Mouse (Mus musculus): ENCODE data around the gene Tacc2.
A peak's percentile ranks its signal among the peaks of the same experiment; 100 is the strongest.

Gene Tacc2

DNA sequence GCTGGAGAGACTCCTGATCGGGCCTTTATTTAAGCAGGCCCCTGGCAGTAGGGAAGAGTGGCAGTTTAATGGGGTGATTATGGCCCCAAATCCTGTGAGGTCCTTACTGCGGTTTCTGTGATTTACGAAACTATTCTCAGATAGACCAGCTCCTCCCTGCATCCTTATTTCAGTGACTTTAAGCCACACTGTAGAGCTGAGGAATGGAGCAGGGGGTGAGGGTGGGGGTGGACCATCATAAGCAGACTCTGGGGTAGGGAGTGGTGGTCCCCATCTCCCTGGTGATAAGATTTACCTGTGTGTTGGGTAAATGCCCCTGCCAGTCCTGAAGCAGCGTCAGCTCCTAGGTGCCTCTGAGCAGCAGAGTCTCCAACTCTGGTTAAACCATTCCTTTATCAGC lies 29.7 kb downstream of the Tacc2 start:
- DNase-seq (ENCODE audit: low read depth in 1 of 2, low spot score in 2 of 2): no peak

DNA sequence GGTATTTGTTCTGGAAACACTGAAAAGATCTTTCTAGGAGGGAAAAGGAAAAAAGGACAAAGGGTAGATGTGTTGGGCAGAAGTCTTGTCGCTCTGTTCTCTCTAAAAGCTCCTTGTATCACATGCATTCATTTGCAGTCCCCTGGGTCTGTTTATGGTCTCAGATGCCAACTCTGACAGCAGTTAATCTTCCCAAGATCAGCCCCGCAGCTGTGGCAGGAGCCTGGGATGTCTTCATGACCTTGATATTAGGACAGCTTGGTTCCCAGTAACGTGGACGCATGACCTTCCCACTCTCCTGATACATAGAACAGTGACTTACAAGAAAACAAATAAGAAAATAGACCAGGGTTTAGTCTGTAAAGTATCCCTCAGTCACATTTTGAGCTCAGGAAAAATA lies 36.7 kb downstream of the Tacc2 start:
- DNase-seq (ENCODE audit: low read depth in 1 of 2, low spot score in 2 of 2): no peak

DNA sequence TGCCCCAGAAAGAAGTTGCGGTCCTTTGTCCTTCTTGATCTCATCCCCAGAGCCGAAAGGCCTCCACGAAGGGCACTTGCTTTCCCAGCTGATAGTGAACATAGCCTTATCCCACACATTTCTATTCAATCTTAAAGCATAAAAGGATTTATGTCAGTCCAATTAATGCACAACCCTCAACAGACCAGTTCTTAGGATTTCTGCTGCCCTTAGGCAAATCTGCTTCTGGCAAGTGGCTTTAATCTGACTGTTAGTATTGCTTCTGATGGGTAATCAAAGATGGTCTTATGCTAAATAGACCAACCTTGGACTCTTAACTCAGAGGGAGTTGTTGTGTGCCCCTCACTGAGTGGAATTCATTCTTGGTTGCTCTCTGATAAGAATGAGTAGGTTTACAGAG lies 40.4 kb downstream of the Tacc2 start:
- DNase-seq (ENCODE audit: low read depth in 1 of 2, low spot score in 2 of 2): no peak

DNA sequence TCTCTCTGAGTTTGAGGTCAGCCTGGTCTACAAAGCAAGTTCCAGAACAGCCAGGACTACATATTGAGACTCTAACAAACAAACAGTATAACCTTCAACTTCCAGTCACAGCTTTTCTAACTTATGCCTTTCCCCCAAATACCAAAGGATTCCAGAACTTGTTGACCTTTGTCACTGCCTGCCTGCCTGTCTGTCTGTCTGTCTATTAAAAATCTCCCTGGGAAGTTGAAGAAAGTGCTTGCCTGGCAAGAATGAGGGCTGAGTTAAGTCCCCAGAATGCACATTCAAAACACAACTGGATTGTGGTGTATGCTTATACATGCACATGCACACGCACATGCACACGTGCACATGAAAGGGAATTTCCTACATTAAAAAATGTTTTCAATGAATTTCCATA lies 43.8 kb downstream of the Tacc2 start:
- no peak for DNase-seq (ENCODE audit: low read depth in 1 of 2, low spot score in 2 of 2)

DNA sequence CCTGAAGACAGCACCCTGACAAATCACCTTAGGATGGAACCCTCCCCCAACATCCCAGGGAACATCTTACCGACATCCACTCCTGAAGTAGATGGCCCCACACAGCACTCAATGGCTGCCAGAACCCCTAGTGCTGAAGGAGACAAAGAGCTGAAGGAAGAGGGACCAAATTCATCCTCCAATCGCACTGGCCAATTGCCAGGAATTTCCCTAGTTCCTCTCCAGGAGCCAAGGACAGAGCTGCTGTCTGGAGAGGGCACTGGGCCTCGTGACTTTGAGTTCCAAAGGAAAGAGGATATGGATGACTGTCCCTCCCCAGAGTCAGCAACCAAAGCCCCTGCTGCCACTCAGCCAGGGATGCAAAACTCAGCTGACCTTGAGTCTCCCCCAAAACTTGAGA lies 44.7 kb downstream of the Tacc2 start:
- no peak for DNase-seq (ENCODE audit: low read depth in 1 of 2, low spot score in 2 of 2)

DNA sequence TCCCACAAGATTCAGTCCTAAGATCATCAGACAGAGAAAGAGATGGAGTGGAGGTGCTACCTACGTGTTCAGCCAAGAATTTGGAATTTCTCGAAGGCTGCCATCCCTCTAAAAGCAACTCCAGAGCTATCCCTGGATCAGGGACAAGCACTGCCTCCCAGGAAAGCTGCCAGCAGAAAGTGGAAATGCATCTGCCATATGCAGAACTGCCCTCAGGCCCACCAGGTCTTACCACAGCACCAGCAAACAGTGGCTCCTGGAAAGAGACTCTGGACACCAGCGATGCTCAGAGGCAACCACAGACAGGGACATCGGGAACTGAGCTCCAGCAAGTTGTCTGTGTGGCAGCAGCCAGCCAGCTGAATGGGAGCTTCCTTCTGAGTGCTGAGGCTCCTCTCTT lies 45.1 kb downstream of the Tacc2 start:
- no peak for DNase-seq (ENCODE audit: low read depth in 1 of 2, low spot score in 2 of 2)

DNA sequence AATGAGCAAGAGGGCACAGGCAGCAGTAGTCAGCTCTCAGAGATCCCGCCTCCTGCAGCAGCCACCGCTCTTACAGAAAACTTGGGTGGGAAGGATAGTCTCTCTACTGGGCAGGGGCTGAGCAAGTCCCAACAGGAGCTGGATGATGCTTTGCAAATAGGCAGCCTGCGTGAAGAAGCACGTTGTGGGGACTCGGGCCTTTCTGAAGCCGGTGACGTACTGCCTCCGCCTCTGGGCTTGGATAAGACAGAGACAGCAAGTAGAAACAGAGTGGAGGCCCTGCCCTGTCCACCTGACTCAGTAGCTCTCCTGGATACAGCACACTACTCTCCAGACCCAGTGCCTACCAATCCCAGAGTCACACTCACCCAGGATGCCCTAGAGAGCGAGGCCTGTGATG lies 47.1 kb downstream of the Tacc2 start:
- DNase-seq (ENCODE audit: low read depth in 1 of 2, low spot score in 2 of 2): no peak

DNA sequence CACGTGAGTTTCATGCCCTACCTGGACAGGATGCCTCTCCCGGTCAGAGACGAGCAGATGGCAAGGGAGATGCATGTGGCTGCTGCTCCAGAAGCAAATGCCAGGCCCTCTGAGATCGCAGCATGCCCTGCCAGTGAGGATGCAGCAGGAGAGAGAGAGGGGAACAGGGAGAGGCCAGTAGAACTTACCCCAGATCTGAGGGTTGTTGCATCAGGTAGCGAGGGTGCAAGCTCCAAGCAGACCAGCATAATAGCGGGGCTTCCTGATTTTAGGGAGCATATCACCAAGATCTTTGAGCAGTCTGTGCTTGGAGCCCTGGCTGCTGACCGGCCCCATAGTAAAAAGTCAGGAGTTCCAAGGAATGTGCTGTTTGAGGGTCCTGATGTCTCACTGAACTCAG lies 48.1 kb downstream of the Tacc2 start:
- no peak for DNase-seq (ENCODE audit: low read depth in 1 of 2, low spot score in 2 of 2)

DNA sequence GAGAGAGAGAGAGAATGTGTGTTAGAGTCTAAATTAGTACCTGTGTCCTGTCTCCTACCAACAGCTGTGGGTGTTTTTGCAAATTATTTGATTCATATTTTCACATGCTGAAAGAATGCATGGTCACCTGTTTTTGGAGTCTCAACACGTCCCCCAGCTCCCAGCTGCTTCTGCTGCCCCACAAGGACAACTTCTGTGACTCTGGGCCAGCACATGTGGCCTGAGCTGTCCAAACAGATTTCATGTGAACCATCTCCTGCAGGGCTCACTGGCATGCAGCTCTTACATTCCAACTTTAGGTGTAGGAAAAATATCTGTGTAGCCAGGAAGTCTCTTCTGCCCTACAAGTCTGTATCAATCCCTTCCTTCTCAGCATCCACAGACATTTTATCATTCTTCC lies 51.4 kb downstream of the Tacc2 start:
- DNase-seq (ENCODE audit: low read depth in 1 of 2, low spot score in 2 of 2): no peak

DNA sequence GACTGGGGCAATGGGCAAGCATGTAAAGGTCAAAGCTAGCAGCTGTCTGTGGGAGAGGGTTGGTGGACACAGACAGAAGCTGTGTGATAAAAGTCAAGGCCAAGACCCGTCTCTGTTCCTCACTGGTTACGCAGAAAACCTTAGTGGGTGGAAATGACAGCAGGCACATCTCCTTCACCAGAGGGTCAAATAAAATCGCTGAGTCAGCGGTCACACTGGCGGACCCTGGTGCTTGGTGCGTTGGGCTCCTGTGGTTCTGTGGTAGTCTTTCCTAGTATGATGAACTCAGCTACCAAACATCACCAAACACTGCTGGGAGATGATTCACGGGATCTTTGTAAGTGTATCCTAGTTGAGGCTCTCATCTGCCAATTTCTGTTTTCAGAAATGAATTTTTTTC lies 52.8 kb downstream of the Tacc2 start:
- no peak for DNase-seq (ENCODE audit: low read depth in 1 of 2, low spot score in 2 of 2)

DNA sequence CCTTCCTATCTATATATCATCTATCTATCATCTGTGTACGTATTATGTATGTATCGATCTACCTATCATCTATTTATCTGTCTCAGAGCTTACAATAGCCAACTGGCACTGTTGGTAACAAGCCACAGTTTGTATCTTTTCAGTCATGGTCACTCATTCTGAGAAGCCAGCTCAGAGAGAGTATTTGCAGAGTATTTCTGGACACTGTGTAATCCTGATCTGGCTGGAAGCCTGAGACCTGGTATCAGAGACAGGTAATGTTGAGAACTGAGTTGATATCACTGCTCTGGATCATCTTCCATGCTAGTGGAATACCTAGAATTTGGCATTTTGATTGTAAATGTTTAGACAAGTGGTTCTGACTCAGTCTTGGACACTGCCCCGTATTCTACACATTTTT lies 53.7 kb downstream of the Tacc2 start:
- DNase-seq (ENCODE audit: low read depth in 1 of 2, low spot score in 2 of 2): no peak

DNA sequence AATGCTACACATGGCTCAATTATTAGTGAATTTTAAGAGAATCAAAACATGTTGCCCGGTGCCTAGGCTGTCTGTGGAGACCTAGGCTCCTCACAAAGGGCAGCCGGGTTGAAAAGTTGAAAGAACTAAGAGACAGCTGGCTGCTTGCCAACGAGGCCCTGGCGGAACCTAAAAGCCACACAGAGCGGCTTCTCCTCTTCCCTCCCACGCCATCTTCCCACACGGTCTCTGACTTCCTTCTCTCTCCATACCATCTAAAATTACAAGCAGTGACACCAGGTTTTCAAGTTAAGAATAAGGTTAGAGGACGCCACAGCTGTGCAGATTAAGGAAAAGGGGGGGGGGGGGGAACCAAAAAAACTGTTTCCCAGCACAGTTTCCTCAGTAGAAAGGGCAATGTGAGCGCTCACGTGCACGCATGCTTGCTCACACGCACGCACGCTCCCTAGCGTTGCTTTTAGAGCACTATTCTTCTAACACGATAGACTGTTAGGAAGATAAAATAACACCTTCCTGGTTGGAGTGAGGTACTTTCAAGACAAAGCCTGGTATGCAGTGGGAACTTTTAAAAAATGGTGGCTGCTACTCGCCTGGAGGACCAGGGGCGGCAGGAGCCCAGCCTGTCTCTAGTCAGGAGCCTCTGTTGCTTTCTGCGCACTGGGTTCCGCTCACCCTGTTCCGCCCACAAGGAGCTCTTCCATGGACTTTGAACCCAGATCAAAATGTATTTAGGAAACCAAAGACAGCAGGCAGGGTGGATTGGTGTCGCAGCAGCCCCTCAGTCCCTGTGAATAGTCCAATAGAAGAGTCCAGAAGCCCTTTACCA lies 54.5 kb downstream of the Tacc2 start:
- no peak for DNase-seq (ENCODE audit: low read depth in 1 of 2, low spot score in 2 of 2)

DNA sequence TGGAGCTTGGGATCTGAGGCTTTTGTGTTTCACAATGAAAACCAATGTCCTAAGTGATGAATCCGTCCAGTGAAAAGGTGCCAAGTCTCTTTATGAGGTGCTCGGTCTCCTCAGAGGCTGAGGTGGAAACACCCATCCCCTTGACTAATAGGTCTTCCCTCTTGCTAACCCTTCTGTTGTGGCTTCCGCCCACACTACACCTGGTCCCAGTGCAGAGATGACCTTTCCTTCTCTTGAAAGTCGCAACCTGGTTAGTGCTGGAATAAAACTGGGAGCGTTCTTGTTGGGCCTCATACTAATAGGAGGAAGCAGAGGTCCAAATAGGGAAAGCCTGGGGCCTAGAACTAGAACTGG lies 55.1 kb downstream of the Tacc2 start:
- DNase-seq (ENCODE audit: low read depth in 1 of 2, low spot score in 2 of 2): no peak

DNA sequence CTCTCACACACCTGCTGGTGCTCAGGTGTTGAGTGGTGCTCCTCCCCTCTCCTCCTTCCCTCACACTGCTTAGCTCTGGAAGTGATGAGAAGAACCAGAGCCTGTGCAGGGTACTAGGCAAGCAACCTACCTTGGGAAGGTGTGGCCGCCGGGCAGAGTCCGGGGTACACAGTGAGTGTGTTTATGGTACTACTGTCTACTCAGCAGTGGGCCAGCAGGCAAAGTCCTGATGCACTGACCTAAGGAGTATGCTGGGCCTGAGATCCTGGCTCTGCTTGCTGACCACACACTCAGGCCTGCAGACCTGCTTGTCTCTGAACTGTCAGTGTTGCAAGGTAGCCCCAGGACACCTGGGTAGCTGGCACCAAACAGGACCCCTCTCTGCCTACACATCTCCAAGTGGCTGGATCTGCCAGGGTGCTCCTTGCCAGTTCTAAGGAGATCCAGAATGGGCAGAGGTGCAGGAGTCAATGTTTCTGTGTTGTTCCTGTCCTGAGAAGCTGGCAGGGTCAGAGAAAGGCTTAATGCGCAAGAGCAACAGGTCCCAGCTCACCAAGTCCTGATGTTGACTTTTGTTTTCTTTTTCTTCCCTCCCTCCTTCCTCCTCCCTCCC lies 57.1 kb downstream of the Tacc2 start:
- no peak for DNase-seq (ENCODE audit: low read depth in 1 of 2, low spot score in 2 of 2)

DNA sequence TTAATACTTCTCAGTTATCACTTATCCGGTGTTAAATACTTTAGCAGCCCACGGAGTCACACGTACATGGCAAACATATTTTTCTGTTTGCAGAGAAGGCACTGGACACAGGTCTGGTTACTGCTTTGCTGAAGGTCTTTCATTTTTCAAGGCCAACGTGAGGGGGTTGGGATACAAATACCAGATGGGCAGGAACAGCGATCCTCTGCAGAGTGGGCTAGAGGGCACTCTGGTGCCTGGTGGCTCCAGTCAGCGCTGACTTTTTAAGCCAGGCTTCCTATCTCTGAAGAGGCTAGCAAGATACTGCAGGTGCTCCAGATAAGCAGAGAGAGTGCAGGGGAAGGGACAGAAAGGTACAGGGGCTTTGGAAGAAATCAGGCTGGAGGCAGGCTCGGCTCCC lies 58.0 kb downstream of the Tacc2 start:
- DNase-seq (ENCODE audit: low read depth in 1 of 2, low spot score in 2 of 2): no peak

DNA sequence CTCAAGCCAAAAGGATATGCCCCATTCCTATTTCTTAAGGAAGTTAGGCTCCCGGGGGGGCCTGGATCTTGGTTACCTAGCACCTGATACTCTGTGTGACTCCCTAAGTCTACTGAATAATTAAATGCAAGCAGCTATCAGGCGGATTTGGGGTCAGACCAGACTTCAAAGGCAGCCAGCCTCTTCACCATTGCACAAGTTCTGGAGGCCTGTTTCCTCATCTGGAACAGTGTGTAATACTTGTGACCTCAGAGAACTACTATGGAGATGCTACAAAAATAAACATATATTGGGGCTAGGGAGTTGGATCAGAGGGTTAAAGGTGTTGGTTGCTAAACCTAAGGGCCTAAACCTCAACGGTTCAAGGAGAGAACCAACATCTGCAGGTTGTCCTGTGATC lies 59.0 kb downstream of the Tacc2 start:
- no peak for DNase-seq (ENCODE audit: low read depth in 1 of 2, low spot score in 2 of 2)

DNA sequence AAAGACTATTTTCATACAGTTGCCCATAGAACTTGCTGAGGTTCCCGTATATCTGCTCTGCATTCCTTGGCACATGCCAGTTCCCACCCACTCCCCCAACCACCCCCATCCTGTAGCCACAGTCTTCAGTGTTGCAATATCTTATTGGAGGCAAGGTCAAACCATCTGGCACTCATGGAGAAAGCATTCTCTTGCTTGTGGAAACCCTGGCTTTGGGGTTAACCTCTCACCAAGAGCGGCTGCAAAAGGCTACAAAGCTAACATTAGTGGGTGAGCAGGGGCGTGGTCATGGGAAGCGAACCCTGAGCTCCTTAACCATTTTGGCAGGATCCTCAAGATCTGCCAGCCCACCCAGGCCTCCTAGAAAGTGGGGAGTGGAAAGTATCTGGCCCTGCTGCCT lies 59.7 kb downstream of the Tacc2 start:
- DNase-seq (ENCODE audit: low read depth in 1 of 2, low spot score in 2 of 2): no peak

DNA sequence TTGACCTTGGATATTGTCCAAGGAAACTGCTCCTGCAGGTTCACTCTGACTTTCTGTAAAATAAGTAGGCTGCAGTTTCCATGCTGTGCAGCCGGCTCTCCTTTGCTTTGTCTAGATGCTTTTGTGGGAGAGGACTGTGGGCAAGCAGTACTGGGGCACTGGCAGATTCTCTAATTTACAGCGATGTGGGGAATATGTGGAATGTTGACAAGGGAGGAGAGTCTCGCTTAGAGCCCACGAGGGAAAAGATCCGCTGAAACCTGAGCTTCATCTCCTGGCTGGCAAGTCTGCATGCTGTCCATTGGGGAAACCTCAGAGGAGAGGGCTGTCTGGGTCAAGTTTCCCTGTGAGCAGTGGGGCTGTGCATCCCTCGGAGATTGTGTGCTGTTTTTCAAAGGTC lies 60.6 kb downstream of the Tacc2 start:
- DNase-seq (ENCODE audit: low read depth in 1 of 2, low spot score in 2 of 2): no peak

DNA sequence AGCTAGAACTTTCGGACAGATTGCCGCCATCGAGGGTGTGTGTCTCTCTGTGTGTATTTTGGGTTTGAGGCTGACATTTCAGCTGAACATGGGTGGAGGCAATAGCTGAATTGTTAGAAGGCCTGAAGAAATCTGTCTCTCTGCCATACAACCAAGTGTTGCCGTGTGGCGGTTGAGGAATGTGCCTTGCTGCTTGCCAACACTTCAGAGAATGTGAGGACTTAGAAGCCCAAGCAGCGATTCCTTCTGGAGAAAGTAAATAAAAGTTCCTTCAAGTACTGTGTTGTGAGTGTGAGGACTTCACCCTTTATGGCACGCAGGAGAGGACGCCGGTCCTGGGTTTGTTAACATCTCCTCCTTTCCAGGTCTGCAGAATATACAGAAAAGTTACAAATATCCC lies 63.4 kb downstream of the Tacc2 start:
- DNase-seq (ENCODE audit: low read depth in 1 of 2, low spot score in 2 of 2): no peak

DNA sequence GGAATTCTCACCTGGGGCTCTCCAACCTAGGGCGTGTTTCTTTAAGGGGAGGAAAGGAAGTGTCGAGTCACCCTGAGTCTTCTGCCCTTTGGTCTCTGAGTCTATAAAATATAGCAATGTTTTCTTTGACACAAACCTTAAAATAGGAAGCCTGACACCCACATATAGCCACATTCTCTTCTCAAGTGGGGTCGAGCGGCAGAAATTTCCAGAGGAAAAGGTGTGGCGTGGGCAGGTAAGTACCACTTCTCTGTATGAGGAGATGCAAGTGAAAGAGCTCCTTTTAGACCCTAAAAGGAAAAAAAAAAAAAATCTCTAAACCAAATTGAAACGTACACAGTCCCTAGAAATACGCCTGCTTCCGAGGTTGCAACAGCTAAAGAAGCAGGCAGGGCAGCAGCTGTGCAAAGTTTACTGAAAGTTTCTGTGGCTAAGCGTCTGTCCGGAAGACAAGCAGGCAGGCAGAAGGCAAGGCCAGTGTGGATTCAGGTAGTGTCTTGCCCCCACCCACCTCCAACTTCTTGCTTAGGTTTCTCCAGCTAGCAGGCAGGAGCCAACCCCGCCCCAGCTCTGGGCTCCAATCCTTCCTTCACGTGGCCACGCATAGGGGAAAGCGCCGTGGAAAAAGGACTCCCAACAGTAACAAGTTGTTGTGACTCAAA lies 68.2 kb downstream of the Tacc2 start:
- no peak for DNase-seq (ENCODE audit: low read depth in 1 of 2, low spot score in 2 of 2)

DNA sequence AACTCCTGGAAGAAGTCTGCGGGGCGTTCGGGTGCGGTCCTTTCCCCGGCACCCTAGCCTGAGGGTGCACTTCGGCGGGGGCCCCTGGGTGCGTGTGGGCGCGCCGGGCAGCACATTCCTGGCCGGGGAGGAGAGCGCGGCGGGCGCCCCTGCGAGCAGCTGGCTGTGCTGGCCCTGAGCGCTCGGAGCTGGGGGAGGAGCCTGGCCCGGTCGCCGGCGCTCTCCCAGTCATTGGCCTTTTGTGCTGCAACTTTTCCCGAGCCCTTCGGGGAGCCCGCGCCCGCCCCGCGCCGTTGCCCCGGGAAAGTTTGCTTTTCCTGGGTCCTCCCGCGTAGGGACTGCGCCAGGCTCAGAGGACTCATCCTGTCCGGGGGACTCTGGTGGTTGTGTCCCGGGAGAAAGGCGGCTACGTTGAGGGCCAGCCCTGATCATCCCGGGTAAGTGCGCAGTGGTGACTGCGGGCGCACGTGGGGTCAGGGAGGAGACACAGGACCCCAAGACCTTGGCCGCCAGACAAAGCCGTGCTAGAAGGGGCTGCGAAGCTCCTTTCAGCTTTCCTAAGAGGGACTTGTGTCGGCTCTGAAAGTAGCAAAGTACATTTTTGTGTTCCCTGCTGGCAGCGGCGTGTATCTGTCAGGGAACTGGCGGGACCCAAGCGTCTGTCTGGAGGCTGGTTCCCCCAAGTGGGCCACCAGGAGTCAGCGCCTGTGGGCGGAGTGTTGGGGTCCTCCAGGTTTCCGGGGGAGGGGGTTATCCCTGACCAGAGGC lies 68.9 kb downstream of the Tacc2 start:
- peak in 1 of 2 experiments; percentile 24 for DNase-seq (ENCODE audit: low read depth in 1 of 2, low spot score in 2 of 2)

DNA sequence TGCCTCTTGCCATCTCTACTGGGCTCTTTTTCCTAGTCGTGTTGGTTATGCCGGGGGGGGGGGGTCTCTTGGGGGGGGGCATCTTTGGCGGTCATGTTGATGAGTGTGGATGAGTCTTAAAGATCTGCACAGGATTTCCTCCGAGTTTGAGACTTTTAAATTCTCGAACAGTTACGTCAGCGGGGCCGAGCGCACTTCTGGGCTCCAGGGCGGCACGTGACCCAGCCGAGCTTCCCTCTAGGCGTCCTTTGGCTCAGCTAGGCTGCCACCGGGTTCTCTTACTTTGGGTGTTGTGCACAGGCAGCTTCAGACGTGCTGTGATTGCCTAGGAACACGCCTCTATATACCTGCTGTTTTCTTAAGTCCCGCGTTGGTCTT lies 69.5 kb downstream of the Tacc2 start:
- peak; percentile 33 to 42 for DNase-seq (ENCODE audit: low read depth in 1 of 2, low spot score in 2 of 2)

All from monocyte, adult 2 months (primary cell).